Mouse (Mus musculus): ENCODE measurements around the gene Clec4b1. TPM values are rescaled to one million over a fixed set of nuclear protein-coding genes. Genes with fewer than 3 reads are reported as not detected.
"Not testable (repeated sequence)": the region's sequence is repeated elsewhere in the genome, so short reads cannot be mapped to it uniquely, and the experiment has no call there.

The Clec4b1 gene
- polyA plus RNA-seq (2016; fragmentation: Nextera tagmentation; extraction: Ambion mirVana), result not detected in 2 replicates

- no peak for DNase-seq (ENCODE audit: extremely low spot score, low spot score)
- Histone ChIP-seq H3K4me3 (no peak within 1 kb of the TSS), H3K27me3 (ENCODE audit: poor library complexity, severe bottlenecking) (no peaks in the 10 kb centered on the region), H3K4me1 (no peaks in the 10 kb centered on the region), H3K27ac (no peak within 1 kb of the TSS), H3K36me3 (replicated peaks) (no peaks in the 10 kb centered on the region), H3K9me3 (peaks cover 28% of the 10 kb centered on the region)
- 80% methylated on average over 2 of the region's 2 CpGs for WGBS
These were observed at the start of gene Clec4b1 for GRCm38 (mm10) chr6:123049742-123050372. Gene Clec4b1 (plus strand): TSS chr6:123049962.

- H3K4me3 ChIP-seq; H3K27me3 ChIP-seq (ENCODE audit: poor library complexity, severe bottlenecking); DNase-seq (ENCODE audit: extremely low spot score, low spot score); H3K9me3 ChIP-seq; H3K4me1 ChIP-seq; H3K27ac ChIP-seq; H3K36me3 ChIP-seq (replicated peaks): not testable (repeated sequence)
- WGBS, result 79% methylated on average over 2 of the region's 2 CpGs
These were observed 45.1 kb upstream of the Clec4b1 start for GRCm38 (mm10) chr6:123004696-123005095.

GRCm38 (mm10) chr6:123005591-123005990 is 44.2 kb upstream of the Clec4b1 start:
- no peak for DNase-seq (ENCODE audit: extremely low spot score, low spot score)
- Histone ChIP-seq H3K36me3 (replicated peaks) (no peaks in the 10 kb centered on the region), H3K27me3 (ENCODE audit: poor library complexity, severe bottlenecking) (no peaks in the 10 kb centered on the region), H3K4me1 (no peaks in the 10 kb centered on the region), H3K4me3 (no peak overlapping the region), H3K9me3 (no peaks in the 10 kb centered on the region), H3K27ac (no peak overlapping the region)
- WGBS, result 75% methylated on average over 1 of the region's 1 CpGs

- Histone ChIP-seq H3K27ac (no peak overlapping the region), H3K4me1 (no peaks in the 10 kb centered on the region), H3K36me3 (replicated peaks) (no peaks in the 10 kb centered on the region), H3K27me3 (ENCODE audit: poor library complexity, severe bottlenecking) (no peaks in the 10 kb centered on the region), H3K9me3 (peaks cover 2% of the 10 kb centered on the region; the same call in 1 of the 2 replicates), H3K4me3 (no peak overlapping the region)
- no peak for DNase-seq (ENCODE audit: extremely low spot score, low spot score)
- WGBS, result 93% methylated on average over 4 of the region's 4 CpGs
These were observed 45.5 kb downstream of the Clec4b1 start for GRCm38 (mm10) chr6:123095125-123095843.

GRCm38 (mm10) chr6:123106128-123106527 is 56.4 kb downstream of the Clec4b1 start, which contains the start of gene Clec4a2:
Gene Clec4a2 (plus strand): TSS chr6:123106428.
- not testable (repeated sequence) for H3K36me3 ChIP-seq (replicated peaks); H3K27ac ChIP-seq; DNase-seq (ENCODE audit: extremely low spot score, low spot score); H3K9me3 ChIP-seq; H3K27me3 ChIP-seq (ENCODE audit: poor library complexity, severe bottlenecking); H3K4me1 ChIP-seq; H3K4me3 ChIP-seq
- 77% methylated on average over 1 of the region's 1 CpGs for WGBS

Other genes with a start within 250 kb of the Clec4b1 start
- gene Slc2a3, start 248.3 kb upstream of the Clec4b1 start, polyA plus RNA-seq (2016; fragmentation: Nextera tagmentation; extraction: Ambion mirVana), result 67.3 and 70.7 TPM in 2 replicates
- 2.2 and 2.3 TPM in 2 replicates for gene Foxj2, start 230.0 kb upstream of the Clec4b1 start, polyA plus RNA-seq (2016; fragmentation: Nextera tagmentation; extraction: Ambion mirVana)
- gene C3ar1, start 193.8 kb upstream of the Clec4b1 start, polyA plus RNA-seq (2016; fragmentation: Nextera tagmentation; extraction: Ambion mirVana), result 0.89 and 1.1 TPM in 2 replicates
- gene Necap1, start 175.5 kb upstream of the Clec4b1 start, polyA plus RNA-seq (2016; fragmentation: Nextera tagmentation; extraction: Ambion mirVana), result 51.1 and 52.6 TPM in 2 replicates
- gene Clec4a1, start 128.1 kb upstream of the Clec4b1 start, polyA plus RNA-seq (2016; fragmentation: Nextera tagmentation; extraction: Ambion mirVana), result 0.58 and 0.68 TPM in 2 replicates
- gene Clec4a3, start 97.4 kb upstream of the Clec4b1 start, polyA plus RNA-seq (2016; fragmentation: Nextera tagmentation; extraction: Ambion mirVana), result 0.36 TPM in 1 of 2 replicates, not detected in the other
- gene Clec4a4, start 59.6 kb upstream of the Clec4b1 start, polyA plus RNA-seq (2016; fragmentation: Nextera tagmentation; extraction: Ambion mirVana), result not detected in 2 replicates
- 0.31 and 0.64 TPM in 2 replicates for gene Clec4a2, start 56.5 kb downstream of the Clec4b1 start, polyA plus RNA-seq (2016; fragmentation: Nextera tagmentation; extraction: Ambion mirVana)
- gene Clec4b2, start 122.9 kb downstream of the Clec4b1 start, polyA plus RNA-seq (2016; fragmentation: Nextera tagmentation; extraction: Ambion mirVana), result not detected in 2 replicates
- 0.22 and 0.48 TPM in 2 replicates for gene Clec4n, start 179.9 kb downstream of the Clec4b1 start, polyA plus RNA-seq (2016; fragmentation: Nextera tagmentation; extraction: Ambion mirVana)
- gene Clec4d, start 212.1 kb downstream of the Clec4b1 start, polyA plus RNA-seq (2016; fragmentation: Nextera tagmentation; extraction: Ambion mirVana), result not detected in 2 replicates
- 0.06 TPM in 1 of 2 replicates, not detected in the other for gene Clec4e, start 239.9 kb downstream of the Clec4b1 start, polyA plus RNA-seq (2016; fragmentation: Nextera tagmentation; extraction: Ambion mirVana)

All from forebrain, embryonic 10.5 days (tissue).